Mouse (Mus musculus): ENCODE data around the gene Dmrtc2. TPM values are rescaled to one million over a fixed set of nuclear protein-coding genes. Genes with fewer than 3 reads are reported as not detected.

The Dmrtc2 gene
- total and polyA plus RNA-seq, 3 experiments = not detected

- H3K9me3 ChIP-seq (replicated peaks; ENCODE audit: insufficient read depth, low read length) = no peaks in the 10 kb centered on the region
- no peak overlapping the region for H3K4me3 ChIP-seq (ENCODE audit: control insufficient read depth in 1 of 2, insufficient read depth in 1 of 2, low read depth in 2 of 2, low read length in 2 of 2)
- H3K9ac ChIP-seq (ENCODE audit: control insufficient read depth, low read depth, low read length, poor library complexity, severe bottlenecking) = peak overlapping the region; percentile 13
- H3K36me3 ChIP-seq (ENCODE audit: control insufficient read depth in 1 of 2, insufficient read depth in 2 of 2, low read length in 2 of 2) = peaks cover 0 to 19% of the 10 kb centered on the region in 2 experiments; a peak in 3 of 4 replicates
- H3K79me2 ChIP-seq (ENCODE audit: control insufficient read depth, insufficient read depth, low read length, poor library complexity) = peaks cover 26% of the 10 kb centered on the region
- peaks cover 0 to 30% of the 10 kb centered on the region in 2 experiments; a peak in 2 of 4 replicates for H3K4me1 ChIP-seq (ENCODE audit: control insufficient read depth in 1 of 2, insufficient read depth in 2 of 2, low read length in 2 of 2)
- TF ChIP-seq ETS1 (IDR thresholded peaks at IDR 0.05; ENCODE audit: low read depth, low read length) (peak; percentile 54; the same call in 1 of the 2 replicates), MAZ (IDR thresholded peaks at IDR 0.05; ENCODE audit: low read depth, low read length) (no peak), NELFE (IDR thresholded peaks at IDR 0.05; ENCODE audit: low read depth, low read length) (no peak), EP300 (IDR thresholded peaks at IDR 0.05; ENCODE audit: low read depth in 1 of 2, low read length in 2 of 2) (0 out of 4 replicates have a peak, but pooled peaks of 1 of the 2 experiments have one; percentile 15)
- H3K27me3 ChIP-seq (ENCODE audit: control insufficient read depth in 1 of 2, insufficient read depth in 2 of 2, low read length in 2 of 2) = no peaks in the 10 kb centered on the region
- DNase-seq (ENCODE audit: low read depth, low spot score) = peak; percentile 59
- H3K27ac ChIP-seq (ENCODE audit: control insufficient read depth, low read depth, low read length) = peak overlapping the region; percentile 78
Measured at GRCm38 (mm10) chr7:24901114-24901513, 31.3 kb downstream of the Dmrtc2 start.

DNA sequence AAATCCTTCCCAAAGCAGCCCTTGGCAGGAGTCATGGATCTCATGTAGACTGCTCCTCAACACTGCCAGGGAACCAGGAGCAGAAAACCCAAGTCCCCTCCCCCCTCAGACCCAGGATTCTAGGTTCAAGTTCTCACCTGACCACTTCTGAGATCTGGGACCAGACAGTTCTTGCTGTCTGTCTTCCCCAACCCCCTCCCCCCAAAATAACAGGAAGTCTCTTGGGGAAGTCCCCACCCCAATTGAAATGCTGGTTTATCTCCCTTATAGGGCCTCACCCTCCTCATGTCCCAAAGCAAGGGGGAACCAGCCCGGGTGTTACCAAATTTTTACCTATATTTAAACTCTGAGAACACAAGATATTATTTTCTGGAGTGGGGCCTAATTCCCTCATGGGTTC is 32.0 kb downstream of the Dmrtc2 start:
- Histone ChIP-seq H3K4me1 (ENCODE audit: control insufficient read depth in 1 of 2, insufficient read depth in 2 of 2, low read length in 2 of 2) (peaks cover 0 to 37% of the 10 kb centered on the region in 2 experiments; a peak in 2 of 4 replicates), H3K9me3 (replicated peaks; ENCODE audit: insufficient read depth, low read length) (no peaks in the 10 kb centered on the region), H3K4me3 (ENCODE audit: control insufficient read depth in 1 of 2, insufficient read depth in 1 of 2, low read depth in 2 of 2, low read length in 2 of 2) (peak overlapping the region in 1 of 2 experiments; percentile 57; a peak in 2 of 4 replicates), H3K27me3 (ENCODE audit: control insufficient read depth in 1 of 2, insufficient read depth in 2 of 2, low read length in 2 of 2) (no peaks in the 10 kb centered on the region), H3K9ac (ENCODE audit: control insufficient read depth, low read depth, low read length, poor library complexity, severe bottlenecking) (peak overlapping the region; percentile 97), H3K79me2 (ENCODE audit: control insufficient read depth, insufficient read depth, low read length, poor library complexity) (peaks cover 28% of the 10 kb centered on the region), H3K27ac (ENCODE audit: control insufficient read depth, low read depth, low read length) (peak overlapping the region; percentile 99), H3K36me3 (ENCODE audit: control insufficient read depth in 1 of 2, insufficient read depth in 2 of 2, low read length in 2 of 2) (peaks cover 0 to 23% of the 10 kb centered on the region in 2 experiments; a peak in 3 of 4 replicates)
- TF ChIP-seq SIN3A (IDR thresholded peaks at IDR 0.05; ENCODE audit: low read length) = peak; percentile 50
- no peak for TF ChIP-seq MYC (IDR thresholded peaks at IDR 0.05; ENCODE audit: low read depth, low read length)
- TF ChIP-seq ETS1 (IDR thresholded peaks at IDR 0.05; ENCODE audit: low read depth, low read length) = peak; percentile 53; the same call in 1 of the 2 replicates
- TF ChIP-seq CTCF (IDR thresholded peaks at IDR 0.05 in 2 of 3, conservative IDR thresholded peaks at IDR 0.05 in 1 of 3; ENCODE audit: control insufficient read depth in 1 of 3, insufficient read depth in 1 of 3, low read depth in 2 of 3, low read length in 3 of 3, poor library complexity in 1 of 3, severe bottlenecking in 1 of 3) = no peak
- TF ChIP-seq NRF1 (IDR thresholded peaks at IDR 0.05; ENCODE audit: insufficient read depth, low read depth, low read length, poor library complexity, severe bottlenecking) = no peak
- TF ChIP-seq EP300 (IDR thresholded peaks at IDR 0.05; ENCODE audit: low read depth in 1 of 2, low read length in 2 of 2) = peak in 1 of 2 experiments; percentile 56; a peak in 2 of 4 replicates
- peak; percentile 9; the same call in 1 of the 2 replicates for TF ChIP-seq BHLHE40 (IDR thresholded peaks at IDR 0.05; ENCODE audit: borderline replicate concordance, low read depth, low read length)
- TF ChIP-seq GATA1 (IDR thresholded peaks at IDR 0.05; ENCODE audit: low read depth, low read length) = 0 out of 2 replicates have a peak, but pooled peaks have one; percentile 26
- 0 out of 2 replicates have a peak, but pooled peaks have one; percentile 57 for TF ChIP-seq TBP (IDR thresholded peaks at IDR 0.05; ENCODE audit: low read depth, low read length)
- TF ChIP-seq HCFC1 (IDR thresholded peaks at IDR 0.05; ENCODE audit: low read depth, low read length) = 0 out of 2 replicates have a peak, but pooled peaks have one; percentile 39
- TF ChIP-seq MAZ (IDR thresholded peaks at IDR 0.05; ENCODE audit: low read depth, low read length) = peak; percentile 66; the same call in 1 of the 2 replicates
- TF ChIP-seq ZC3H11A (IDR thresholded peaks at IDR 0.05; ENCODE audit: low read depth, low read length) = no peak
- TF ChIP-seq POLR2A (IDR thresholded peaks at IDR 0.05; ENCODE audit: control insufficient read depth in 1 of 2, insufficient read depth in 1 of 2, low read depth in 1 of 2, low read length in 2 of 2, poor library complexity in 1 of 2) = no peak
- peak; percentile 42; the same call in 1 of the 2 replicates for TF ChIP-seq ELF1 (IDR thresholded peaks at IDR 0.05; ENCODE audit: low read depth, low read length)
- TF ChIP-seq RAD21 (IDR thresholded peaks at IDR 0.05; ENCODE audit: low read depth, low read length) = no peak
- peak; percentile 88 for DNase-seq (ENCODE audit: low read depth, low spot score)

Measured in MEL (cell line).